In genomic region chr4:49478118-49478877, GRCm38 (mm10) we compare ENCODE assay signal across 8 mouse cellular contexts. TPM values are rescaled to one million over a fixed set of nuclear protein-coding genes. Genes with fewer than 3 reads are reported as not detected.
DNase-seq lines count a peak whose midpoint lies in the region; ATAC-seq and TF ChIP-seq lines count a peak whose summit lies in the region.

No protein-coding gene starts in this region.

- TF ChIP-seq CTCF in bone marrow, adult 2 months (IDR thresholded peaks at IDR 0.05; ENCODE audit: control insufficient read depth, insufficient read depth, low read length): no peak

- peak; percentile 27 for DNase-seq in embryonic facial prominence, embryonic 10.5 days (ENCODE audit: low spot score)
- peak; percentile 58 for DNase-seq in liver, embryonic 11.5 days (ENCODE audit: low spot score)
- DNase-seq in urinary bladder, postnatal 14 days (ENCODE audit: low spot score): no peak
- no peak for DNase-seq in left cerebral cortex, postnatal 25 days (ENCODE audit: low spot score in 2 of 2)

- WGBS in bone marrow, adult 2 months: 19% methylated on average over 19 of the region's 19 CpGs
- WGBS in embryonic facial prominence, embryonic 10.5 days: 20% methylated on average over 19 of the region's 19 CpGs
- WGBS in hindbrain, embryonic 13.5 days: 21% methylated on average over 19 of the region's 19 CpGs
- 20% methylated on average over 19 of the region's 19 CpGs for WGBS in liver, embryonic 11.5 days
- 19% methylated on average over 19 of the region's 19 CpGs for WGBS in midbrain, embryonic 16.5 days

- no peak for TF ChIP-seq POLR2A in bone marrow, adult 2 months (IDR thresholded peaks at IDR 0.05; ENCODE audit: borderline replicate concordance, control insufficient read depth, low read depth, low read length)

- H3K36me3 ChIP-seq in embryonic facial prominence, embryonic 10.5 days (replicated peaks): no peaks in the 10 kb centered on the region
- no peaks in the 10 kb centered on the region for H3K36me3 ChIP-seq in hindbrain, embryonic 13.5 days
- no peaks in the 10 kb centered on the region for H3K36me3 ChIP-seq in liver, embryonic 11.5 days (ENCODE audit: control insufficient read depth, insufficient read depth, low read length)
- no peaks in the 10 kb centered on the region for H3K36me3 ChIP-seq in midbrain, embryonic 16.5 days (ENCODE audit: control insufficient read depth, insufficient read depth, low read length)

- no peak overlapping the region for H3K9ac ChIP-seq in hindbrain, embryonic 13.5 days
- peak overlapping the region; percentile 56 for H3K9ac ChIP-seq in liver, embryonic 11.5 days (ENCODE audit: low read depth, low read length)
- H3K9ac ChIP-seq in midbrain, embryonic 16.5 days (ENCODE audit: low read depth, low read length): peak overlapping the region; percentile 41; the same call in 1 of the 2 replicates

- H3K4me2 ChIP-seq in hindbrain, embryonic 13.5 days: peak overlapping the region; percentile 44
- H3K4me2 ChIP-seq in liver, embryonic 11.5 days: peak overlapping the region; percentile 65
- peak overlapping the region; percentile 61 for H3K4me2 ChIP-seq in midbrain, embryonic 16.5 days (ENCODE audit: low read length)

- H3K9me3 ChIP-seq in embryonic facial prominence, embryonic 10.5 days: no peaks in the 10 kb centered on the region
- H3K9me3 ChIP-seq in hindbrain, embryonic 13.5 days: no peaks in the 10 kb centered on the region
- H3K9me3 ChIP-seq in liver, embryonic 11.5 days (ENCODE audit: control insufficient read depth, low read length): no peaks in the 10 kb centered on the region
- no peaks in the 10 kb centered on the region for H3K9me3 ChIP-seq in midbrain, embryonic 16.5 days (replicated peaks; ENCODE audit: control insufficient read depth, low read length, poor library complexity, severe bottlenecking)

- intact Hi-C loops in left cerebral cortex, postnatal 25 days (cut with DNase I): no loop called here

- no peaks in the 10 kb centered on the region; the same call in 1 of the 2 replicates for H3K4me1 ChIP-seq in bone marrow, adult 2 months (ENCODE audit: control insufficient read depth, insufficient read depth, low read length)
- peaks cover 14% of the 10 kb centered on the region; the same call in 1 of the 2 replicates for H3K4me1 ChIP-seq in embryonic facial prominence, embryonic 10.5 days
- peaks cover 6% of the 10 kb centered on the region; the same call in 1 of the 2 replicates for H3K4me1 ChIP-seq in hindbrain, embryonic 13.5 days (replicated peaks)
- H3K4me1 ChIP-seq in liver, embryonic 11.5 days (replicated peaks; ENCODE audit: control insufficient read depth, insufficient read depth, low read length): peaks cover 10% of the 10 kb centered on the region
- H3K4me1 ChIP-seq in midbrain, embryonic 16.5 days (ENCODE audit: control insufficient read depth, insufficient read depth, low read length): peaks cover 3% of the 10 kb centered on the region

- peak overlapping the region; percentile 63 for H3K27ac ChIP-seq in bone marrow, adult 2 months (ENCODE audit: control insufficient read depth, insufficient read depth, low read depth, low read length, poor library complexity)
- no peak overlapping the region for H3K27ac ChIP-seq in embryonic facial prominence, embryonic 10.5 days (replicated peaks)
- H3K27ac ChIP-seq in hindbrain, embryonic 13.5 days: no peak overlapping the region
- H3K27ac ChIP-seq in liver, embryonic 11.5 days (ENCODE audit: low read depth, low read length): peak overlapping the region; percentile 65; the same call in 1 of the 2 replicates
- H3K27ac ChIP-seq in midbrain, embryonic 16.5 days (ENCODE audit: low read length): no peak overlapping the region

- no peaks in the 10 kb centered on the region; the same call in 1 of the 2 replicates for H3K27me3 ChIP-seq in embryonic facial prominence, embryonic 10.5 days (replicated peaks; ENCODE audit: low read depth, poor library complexity, severe bottlenecking)
- H3K27me3 ChIP-seq in hindbrain, embryonic 13.5 days: 0 out of 2 replicates have a peak, but pooled peaks cover 4% of the 10 kb centered on the region
- H3K27me3 ChIP-seq in liver, embryonic 11.5 days (replicated peaks; ENCODE audit: control insufficient read depth, insufficient read depth, low read length): no peaks in the 10 kb centered on the region
- no peaks in the 10 kb centered on the region for H3K27me3 ChIP-seq in midbrain, embryonic 16.5 days (ENCODE audit: control insufficient read depth, insufficient read depth, low read depth, low read length)

- peak; percentile 66 for ATAC-seq in hindbrain, embryonic 13.5 days (ENCODE audit: low FRiP score)
- peak; percentile 86 for ATAC-seq in liver, embryonic 11.5 days (replicated peaks; ENCODE audit: low FRiP score)
- peak; percentile 54; the same call in 1 of the 2 replicates for ATAC-seq in midbrain, embryonic 16.5 days
- no peak for ATAC-seq in cerebellum, adult (ENCODE audit: insufficient number of reproducible peaks, low FRiP score, low TSS enrichment)

- peak overlapping the region; percentile 52 for H3K4me3 ChIP-seq in bone marrow, adult 2 months (replicated peaks; ENCODE audit: control insufficient read depth, low read depth, low read length)
- H3K4me3 ChIP-seq in embryonic facial prominence, embryonic 10.5 days: peak overlapping the region; percentile 44; the same call in 1 of the 2 replicates
- H3K4me3 ChIP-seq in hindbrain, embryonic 13.5 days: peak overlapping the region; percentile 7; the same call in 1 of the 2 replicates
- H3K4me3 ChIP-seq in liver, embryonic 11.5 days (ENCODE audit: low read depth, low read length): peak overlapping the region; percentile 31; the same call in 1 of the 2 replicates
- peak overlapping the region; percentile 28 for H3K4me3 ChIP-seq in midbrain, embryonic 16.5 days (ENCODE audit: low read depth, low read length)

RNA-seq across cellular contexts. Expression of gene Acnat1, which starts 4.6 kb away (rescaled TPM):
- 2.1 TPM in 1 of 2 replicates, not detected in the other for polyA plus RNA-seq in bone marrow, adult 2 months (2011; ENCODE audit: insufficient read depth, insufficient read length, low replicate concordance, missing spikeins)
- 0.20 TPM in 1 of 2 replicates, not detected in the other for polyA plus RNA-seq in embryonic facial prominence, embryonic 10.5 days (2016; fragmentation: Nextera tagmentation; extraction: Ambion mirVana)
- polyA plus RNA-seq in hindbrain, embryonic 13.5 days (2015; fragmentation: Nextera tagmentation; extraction: Ambion mirVana): not detected in 2 replicates
- not detected in 2 replicates for polyA plus RNA-seq in liver, embryonic 11.5 days (2014; fragmentation: Nextera tagmentation; extraction: Ambion mirVana)
- polyA plus RNA-seq in midbrain, embryonic 16.5 days (2015; fragmentation: Nextera tagmentation; extraction: Ambion mirVana): not detected in 2 replicates
- total RNA-seq in left cerebral cortex, postnatal 25 days (2021): under 1 TPM in 1 of 2 experiments, not detected in 1; 0.37 TPM

RNA-seq across cellular contexts. Expression of gene Baat, which starts 28.1 kb away (rescaled TPM):
- polyA plus RNA-seq in bone marrow, adult 2 months (2011; ENCODE audit: insufficient read depth, insufficient read length, low replicate concordance, missing spikeins): 1.8 TPM in 1 of 2 replicates, not detected in the other
- polyA plus RNA-seq in embryonic facial prominence, embryonic 10.5 days (2016; fragmentation: Nextera tagmentation; extraction: Ambion mirVana): 0.20 and 0.25 TPM in 2 replicates
- 0.13 TPM in 1 of 2 replicates, not detected in the other for polyA plus RNA-seq in hindbrain, embryonic 13.5 days (2015; fragmentation: Nextera tagmentation; extraction: Ambion mirVana)
- polyA plus RNA-seq in liver, embryonic 11.5 days (2014; fragmentation: Nextera tagmentation; extraction: Ambion mirVana): 0.25 TPM in 1 of 2 replicates, not detected in the other
- polyA plus RNA-seq in midbrain, embryonic 16.5 days (2015; fragmentation: Nextera tagmentation; extraction: Ambion mirVana): 0.18 TPM in 1 of 2 replicates, not detected in the other
- total RNA-seq in left cerebral cortex, postnatal 25 days (2021): under 1 TPM in 1 of 2 experiments, not detected in 1; 0.16 TPM

RNA-seq across cellular contexts. Expression of gene Mrpl50, which starts 42.6 kb away (rescaled TPM):
- polyA plus RNA-seq in bone marrow, adult 2 months (2011; ENCODE audit: insufficient read depth, insufficient read length, low replicate concordance, missing spikeins): 15.1 and 20.7 TPM in 2 replicates
- 82.9 and 83.6 TPM in 2 replicates for polyA plus RNA-seq in embryonic facial prominence, embryonic 10.5 days (2016; fragmentation: Nextera tagmentation; extraction: Ambion mirVana)
- polyA plus RNA-seq in hindbrain, embryonic 13.5 days (2015; fragmentation: Nextera tagmentation; extraction: Ambion mirVana): 76.9 and 78.8 TPM in 2 replicates
- 89.4 and 106 TPM in 2 replicates for polyA plus RNA-seq in liver, embryonic 11.5 days (2014; fragmentation: Nextera tagmentation; extraction: Ambion mirVana)
- polyA plus RNA-seq in midbrain, embryonic 16.5 days (2015; fragmentation: Nextera tagmentation; extraction: Ambion mirVana): 80.5 and 82.6 TPM in 2 replicates
- total RNA-seq in left cerebral cortex, postnatal 25 days (2021): 10 to 100 TPM; 28.3 to 31.2 TPM

RNA-seq across cellular contexts. Expression of gene Zfp189, which starts 42.7 kb away (rescaled TPM):
- 1.1 and 1.8 TPM in 2 replicates for polyA plus RNA-seq in bone marrow, adult 2 months (2011; ENCODE audit: insufficient read depth, insufficient read length, low replicate concordance, missing spikeins)
- polyA plus RNA-seq in embryonic facial prominence, embryonic 10.5 days (2016; fragmentation: Nextera tagmentation; extraction: Ambion mirVana): 10.7 and 11.2 TPM in 2 replicates
- 13.5 and 13.7 TPM in 2 replicates for polyA plus RNA-seq in hindbrain, embryonic 13.5 days (2015; fragmentation: Nextera tagmentation; extraction: Ambion mirVana)
- polyA plus RNA-seq in liver, embryonic 11.5 days (2014; fragmentation: Nextera tagmentation; extraction: Ambion mirVana): 7.4 and 9.2 TPM in 2 replicates
- polyA plus RNA-seq in midbrain, embryonic 16.5 days (2015; fragmentation: Nextera tagmentation; extraction: Ambion mirVana): 13.0 and 14.7 TPM in 2 replicates
- total RNA-seq in left cerebral cortex, postnatal 25 days (2021): 10 to 100 TPM; 10.3 to 10.5 TPM

Comparison
In these comparisons a context has a peak if more than half of its experiments do, and no peak if none do; other contexts are left out.
1. H3K27ac ChIP-seq: peak in bone marrow, adult 2 months (single experiment) and liver, embryonic 11.5 days (single experiment); none in embryonic facial prominence, embryonic 10.5 days (single experiment), hindbrain, embryonic 13.5 days (single experiment) and midbrain, embryonic 16.5 days (single experiment).
2. DNase-seq: peak in embryonic facial prominence, embryonic 10.5 days (single experiment) and liver, embryonic 11.5 days (single experiment); none in urinary bladder, postnatal 14 days (single experiment) and left cerebral cortex, postnatal 25 days (0 of 2).
3. Peak in every context shown above with its lines, with median percentiles within 50 percentile points of each other: H3K4me3 ChIP-seq and H3K4me2 ChIP-seq.